Mouse (Mus musculus) frontal cortex, postnatal 10 days (tissue): ENCODE measurements around the gene Ube2m.

ENCODE experiments used
- DNase-seq, 2 experiments: peaks; one replicate each; pipeline ENCODE4 v3.0.0; 2022; ENCODE audit warnings: low spot score in 2 of 2, mixed read lengths in 1 of 2

Ube2m gene

DNA sequence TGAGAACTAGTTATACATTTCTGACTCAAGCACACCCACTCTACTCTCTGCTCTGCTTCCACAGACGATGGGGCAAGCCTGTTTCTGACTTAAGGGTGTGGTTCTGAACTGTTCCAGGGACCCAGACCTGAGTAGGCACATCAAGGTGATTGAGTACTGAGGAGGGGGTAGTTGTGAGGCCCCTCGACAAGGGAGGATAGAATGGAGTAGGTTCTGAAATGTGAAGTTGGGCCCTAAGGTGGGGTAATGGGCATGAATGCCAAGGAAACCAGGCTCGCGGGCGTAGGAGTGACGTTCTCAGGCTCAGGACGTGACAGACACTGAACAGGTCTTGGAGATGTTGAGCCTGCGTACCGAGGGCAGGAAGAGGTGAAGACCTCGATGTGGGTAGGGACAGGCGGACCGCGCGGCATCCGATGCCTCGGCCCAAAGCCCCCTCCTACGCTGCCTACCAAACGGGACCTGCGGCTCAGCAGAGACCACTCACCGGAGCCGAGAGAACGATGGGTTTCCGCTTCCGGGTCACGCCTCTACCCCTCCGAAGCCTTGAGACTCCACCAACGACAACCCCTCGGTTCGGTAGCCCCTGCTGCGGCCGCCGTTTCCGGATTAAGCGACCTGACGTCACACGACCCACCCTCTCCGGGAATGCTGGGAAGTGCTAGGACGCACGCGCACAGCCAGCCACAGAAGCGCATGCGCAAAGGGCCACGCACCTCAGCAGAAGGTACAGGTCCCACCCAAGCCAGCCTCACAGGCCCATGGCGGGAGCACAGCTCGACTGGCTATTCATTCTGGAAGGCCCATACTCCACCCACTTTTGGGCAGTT, 3.7 kb downstream of the Ube2m start, which contains the start of gene Chmp2a:
TSS of gene Chmp2a (minus strand) at position 660 of the 830 bp plus-strand sequence.
- DNase-seq = peak; percentile 96 to 98

DNA sequence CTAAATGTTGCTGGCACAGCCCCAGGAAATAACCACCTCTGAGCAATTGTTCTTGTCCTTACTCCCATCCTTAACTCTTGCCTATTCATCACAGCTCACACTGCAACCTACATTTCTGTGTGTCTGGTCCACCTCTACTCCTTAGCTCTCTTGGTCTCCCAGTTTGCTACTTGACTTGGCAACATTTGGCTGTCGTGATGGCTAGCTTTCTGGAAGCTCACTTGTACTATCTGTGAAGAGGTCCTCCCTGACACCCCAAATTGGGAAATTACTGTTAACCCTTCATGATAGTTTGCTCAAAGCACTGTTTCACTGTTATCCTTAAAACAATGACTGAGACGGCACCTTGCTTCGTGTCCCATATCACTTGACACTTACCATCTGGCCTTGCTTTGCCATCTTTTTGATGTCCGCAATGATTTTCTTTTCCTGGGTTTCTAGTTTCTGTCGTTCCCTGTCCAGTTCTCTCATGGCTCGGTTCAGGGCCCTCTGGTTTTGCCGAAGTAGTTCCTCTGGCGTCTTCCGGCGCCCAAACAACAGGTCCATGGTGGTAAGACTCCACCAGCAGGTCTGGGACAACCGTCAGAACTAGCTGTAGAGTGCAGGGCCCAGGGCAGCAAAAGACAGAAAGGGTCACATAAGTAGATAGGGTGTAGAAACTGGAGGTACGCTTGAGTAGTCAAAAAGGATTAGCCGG, 4.5 kb downstream of the Ube2m start:
- DNase-seq = no peak

- no peak for DNase-seq
Observed at GRCm38 (mm10) chr7:13032541-13032940, 5.5 kb downstream of the Ube2m start.

- no peak for DNase-seq
Observed at GRCm38 (mm10) chr7:13031983-13032382, 6.1 kb downstream of the Ube2m start.

GRCm38 (mm10) chr7:13031069-13031468, 7.0 kb downstream of the Ube2m start:
- DNase-seq = no peak

DNA sequence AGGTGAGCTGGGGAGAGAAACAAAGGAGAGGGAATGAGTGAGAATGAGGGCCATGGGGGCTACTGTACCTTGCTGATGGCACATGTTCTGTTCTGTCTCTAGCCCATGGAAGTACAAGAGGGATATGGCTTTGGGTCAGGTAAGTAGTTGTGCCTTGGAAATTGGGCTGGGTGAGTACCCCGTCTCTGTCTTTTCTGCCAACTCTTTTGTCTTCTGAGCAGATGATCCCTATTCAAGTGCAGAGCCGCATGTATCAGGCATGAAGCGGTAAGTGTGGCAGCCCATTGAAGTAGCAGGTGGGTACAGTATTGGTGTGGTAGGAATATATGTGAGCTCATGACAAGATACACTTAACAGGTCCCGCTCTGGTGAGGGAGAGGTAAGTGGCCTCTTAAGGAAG, 9.1 kb downstream of the Ube2m start:
- DNase-seq = no peak

- no peak for DNase-seq
Observed at GRCm38 (mm10) chr7:13025511-13026112, 12.5 kb downstream of the Ube2m start.

DNA sequence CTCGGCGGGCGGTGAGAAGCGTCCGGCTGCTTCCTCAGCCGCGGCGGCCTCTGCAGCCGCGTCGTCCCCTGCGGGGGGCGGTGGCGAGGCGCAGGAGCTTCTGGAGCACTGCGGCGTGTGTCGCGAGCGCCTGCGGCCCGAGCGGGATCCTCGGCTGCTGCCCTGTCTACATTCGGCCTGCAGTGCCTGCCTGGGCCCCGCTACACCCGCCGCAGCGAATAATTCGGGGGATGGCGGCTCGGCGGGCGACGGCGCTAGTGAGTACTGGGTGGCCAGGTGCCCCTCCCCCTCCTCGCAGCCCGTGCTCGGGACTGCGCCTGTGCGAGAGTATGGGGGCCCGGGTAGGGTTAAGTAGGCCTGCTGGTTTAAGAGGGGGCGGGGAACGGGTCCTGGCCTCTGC, 13.3 kb downstream of the Ube2m start:
- DNase-seq = peak; percentile 84 to 86

- DNase-seq = peak; percentile 95
Observed at GRCm38 (mm10) chr7:13023928-13024731, 13.9 kb downstream of the Ube2m start.

DNA sequence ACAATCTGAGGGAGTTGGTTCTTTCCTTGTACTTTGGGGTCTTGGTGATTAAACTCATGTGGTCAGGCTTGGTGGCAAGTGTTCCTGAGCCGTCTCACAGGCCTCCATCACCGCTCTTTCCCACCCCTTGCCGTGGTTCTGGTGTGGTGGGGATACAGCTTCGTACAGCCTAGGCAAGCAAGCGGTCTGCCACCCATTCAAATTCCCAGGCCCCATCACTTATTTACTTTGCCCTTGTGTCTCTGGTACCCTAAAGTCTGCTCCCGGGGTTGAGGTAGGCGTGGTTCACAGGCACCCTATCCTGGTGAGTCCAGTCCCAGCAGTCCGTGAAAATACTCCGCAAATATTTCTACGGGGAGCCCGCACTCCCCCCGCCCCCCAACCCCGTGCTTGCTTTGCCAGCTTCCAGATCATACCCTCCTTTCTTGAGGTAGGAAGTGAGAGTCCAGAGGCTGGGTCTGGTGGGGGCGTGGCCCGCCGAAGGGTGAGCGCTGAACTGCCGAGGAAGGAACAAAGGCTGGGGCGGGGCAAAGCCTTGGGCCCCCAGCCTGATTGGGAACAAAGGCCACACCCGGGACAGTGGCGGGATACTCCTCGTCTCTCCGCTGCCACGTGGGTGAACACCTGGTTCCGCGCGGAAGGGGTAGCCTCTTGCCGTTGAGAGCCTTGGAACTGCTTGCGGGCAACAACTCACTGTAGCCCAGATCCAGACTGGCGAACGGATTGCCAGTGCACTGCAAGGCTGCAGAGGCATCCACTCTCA, 15.1 kb downstream of the Ube2m start:
- DNase-seq = no peak

- DNase-seq = no peak
Observed at GRCm38 (mm10) chr7:13015217-13015616, 22.9 kb downstream of the Ube2m start.

GRCm38 (mm10) chr7:13014275-13014839, 23.7 kb downstream of the Ube2m start:
- no peak for DNase-seq

DNA sequence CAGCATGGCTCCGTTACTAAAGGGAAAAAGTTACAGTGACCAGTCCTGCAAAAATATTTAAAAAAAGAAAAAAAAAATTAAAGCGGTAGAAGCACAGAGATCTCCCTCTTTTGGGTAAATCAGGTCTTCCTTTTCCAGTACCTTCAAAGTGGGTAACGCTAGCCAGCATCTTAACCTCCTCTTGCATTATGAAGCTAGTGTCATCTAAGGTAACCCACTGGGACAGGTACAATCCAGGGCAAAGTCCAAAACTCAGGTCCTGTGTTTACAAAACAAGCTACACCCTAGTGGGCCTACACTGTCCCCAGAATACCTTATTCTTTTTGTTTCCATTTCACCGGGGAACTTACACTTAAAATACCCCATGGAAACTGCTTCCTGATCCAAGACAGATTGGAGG, 24.4 kb downstream of the Ube2m start:
- DNase-seq = no peak

GRCm38 (mm10) chr7:13010005-13010908, 27.8 kb downstream of the Ube2m start, which contains the start of gene Zbtb45:
Gene Zbtb45, minus strand, starts transcription at chr7:13010034.
- DNase-seq = peak in 1 of 2 experiments; percentile 15

DNA sequence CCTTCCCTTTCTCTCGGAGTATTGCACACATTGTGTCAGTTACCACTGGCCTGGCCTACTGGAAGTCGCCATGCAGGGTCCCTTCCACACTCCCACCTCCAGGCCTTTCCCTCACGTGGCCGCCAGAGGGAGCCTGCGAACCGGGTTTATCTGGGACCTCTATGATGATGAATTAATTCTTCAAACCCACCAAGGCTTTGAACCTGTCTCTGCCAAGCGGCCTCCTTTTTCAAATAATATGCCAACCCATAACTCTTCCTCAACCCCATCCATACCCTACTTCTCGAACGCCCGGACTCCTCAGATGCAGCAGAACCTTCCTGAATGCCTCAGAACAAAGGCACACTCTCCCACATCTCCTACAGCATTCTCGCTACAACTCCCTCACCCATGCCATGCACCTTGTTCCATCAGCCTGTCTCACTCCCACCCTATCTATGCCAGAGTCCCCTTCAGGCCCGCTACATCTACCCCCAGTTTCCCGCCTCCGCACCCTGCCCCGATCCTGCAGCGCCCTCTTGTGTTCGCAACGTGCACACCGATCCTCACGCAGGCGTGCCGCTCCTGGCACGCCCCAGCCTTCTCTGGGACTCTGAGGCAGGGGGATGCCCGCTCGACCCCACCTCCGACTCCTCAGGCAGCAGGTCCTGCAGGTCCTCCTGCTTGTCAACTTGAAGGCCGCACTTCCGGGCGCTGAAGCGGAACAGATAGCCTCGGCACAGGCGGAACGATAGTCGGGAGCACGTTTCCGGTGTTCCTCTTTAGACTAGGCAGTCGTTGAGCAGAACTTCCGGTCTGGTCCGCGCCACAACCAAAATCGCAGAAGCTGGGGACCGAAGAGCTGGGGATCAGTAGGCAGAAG, 28.7 kb downstream of the Ube2m start:
- DNase-seq = peak; percentile 91 to 92

- DNase-seq = no peak
Observed at GRCm38 (mm10) chr7:13007341-13008092, 30.6 kb downstream of the Ube2m start.

- DNase-seq = no peak
Observed at GRCm38 (mm10) chr7:13006531-13006930, 31.5 kb downstream of the Ube2m start.

DNA sequence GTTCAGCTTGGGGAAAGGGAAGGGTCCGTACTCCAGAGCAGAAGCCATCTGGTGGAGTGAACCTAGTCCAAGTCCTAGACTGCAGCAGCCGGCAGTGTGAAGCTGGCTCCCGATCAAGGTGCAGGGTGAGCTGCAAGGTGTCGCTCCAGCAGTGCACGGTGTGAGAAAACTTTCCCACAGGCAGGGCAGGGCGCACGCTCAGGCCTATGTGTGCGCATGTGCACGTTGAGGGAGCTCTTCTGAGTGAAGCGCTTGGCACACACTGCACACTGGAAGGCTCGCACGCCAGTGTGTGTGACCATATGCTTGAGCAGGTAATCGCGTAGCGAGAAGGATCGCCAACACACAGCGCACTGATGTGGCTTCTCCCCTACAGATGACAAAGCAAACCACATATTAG, 32.1 kb downstream of the Ube2m start:
- no peak for DNase-seq
